Mouse (Mus musculus) thymus, postnatal 36 days (tissue): ENCODE data around the gene Mrpl51.

Source experiments
- DNase-seq, 2 experiments: peaks; one replicate each; pipeline ENCODE4 v3.0.0; 2022; ENCODE audit warnings: mixed read lengths in 2 of 2

The Mrpl51 gene

DNA sequence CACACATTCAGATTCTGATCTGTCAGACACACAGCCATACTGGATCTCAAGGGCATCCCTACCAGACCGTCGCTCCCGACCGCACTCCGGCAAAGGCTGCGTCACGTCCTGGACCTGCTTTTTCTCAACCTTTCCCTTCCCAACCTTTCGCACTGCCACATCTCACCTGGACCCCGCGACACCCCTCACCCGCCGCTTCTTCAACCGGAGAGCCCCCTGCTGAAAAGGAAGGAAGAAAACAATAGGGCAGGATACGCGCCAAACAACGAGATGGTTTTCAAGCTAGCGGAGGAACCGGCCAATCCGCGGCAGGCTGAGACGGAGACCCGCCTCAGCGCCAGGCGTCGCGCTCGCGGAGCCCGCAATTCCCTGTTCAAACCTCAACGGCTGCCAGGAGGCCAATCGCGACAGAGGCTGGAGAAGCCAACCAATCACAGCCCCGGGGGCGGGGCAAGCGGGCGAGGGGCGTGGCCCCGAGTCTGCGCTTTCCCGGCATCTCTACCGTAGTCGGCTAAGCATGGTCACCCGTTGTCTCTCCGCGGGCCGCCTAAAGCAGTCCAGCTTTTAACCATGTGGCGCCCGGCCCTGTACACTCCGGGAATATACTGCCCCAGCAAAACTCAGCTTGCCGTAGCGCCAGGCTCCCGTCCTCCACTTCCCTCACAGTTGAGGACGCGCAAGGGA lies at the start of gene Mrpl51, which contains the start of gene Ncapd2:
Mrpl51 (plus strand) TSS at position 470 of the 684 bp plus-strand sequence.
Ncapd2 (minus strand) TSS at position 370 of the 684 bp plus-strand sequence.
- peak; percentile 97 to 98 for DNase-seq

DNA sequence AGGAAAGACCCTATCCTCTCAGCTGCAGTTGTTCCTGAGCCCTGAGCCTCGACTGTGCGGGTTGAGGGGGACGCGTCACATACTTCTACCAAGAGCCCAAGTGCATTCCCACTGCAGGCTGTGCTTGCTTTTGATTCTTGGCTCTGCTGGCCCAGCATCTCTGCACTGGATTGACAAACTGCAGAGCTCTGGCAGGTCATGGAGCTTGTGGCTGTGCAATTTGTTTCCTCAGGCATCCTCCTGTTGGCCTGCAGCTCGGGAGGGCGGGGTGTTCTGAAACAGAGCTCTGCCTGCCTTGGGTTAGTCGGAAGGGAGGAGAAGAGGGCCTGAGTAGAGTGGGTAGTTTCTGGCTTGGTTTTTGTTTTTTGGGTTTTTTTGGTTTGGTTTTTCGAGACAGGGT lies 49.2 kb upstream of the Mrpl51 start:
- DNase-seq = no peak

- DNase-seq = no peak
Measured at GRCm38 (mm10) chr6:125143128-125143527, 48.5 kb upstream of the Mrpl51 start.

DNA sequence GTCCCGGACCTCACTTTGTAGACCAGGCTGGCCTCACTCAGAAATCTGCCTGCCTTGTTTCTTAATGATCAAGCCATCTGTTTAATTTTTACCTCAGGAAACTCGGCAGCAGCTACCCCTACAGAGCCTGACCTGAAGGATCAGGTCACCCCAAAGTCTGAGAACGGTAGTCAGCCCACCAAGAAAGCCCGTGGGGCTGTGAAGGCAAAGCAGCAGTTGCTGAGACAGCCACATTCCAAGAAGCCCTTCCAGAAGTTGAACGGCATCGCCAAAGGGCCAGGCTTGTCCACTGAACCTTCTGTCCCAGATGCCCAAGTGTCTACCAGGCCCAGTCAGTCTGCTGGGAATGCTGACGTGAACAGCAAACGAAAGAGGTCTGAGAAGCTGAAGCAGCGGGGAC lies 47.7 kb upstream of the Mrpl51 start:
- no peak for DNase-seq

- peak; percentile 81 to 87 for DNase-seq
Measured at GRCm38 (mm10) chr6:125145001-125145400, 46.6 kb upstream of the Mrpl51 start, which contains the start of gene Iffo1. TSS of gene Iffo1 (plus strand) at chr6:125145241.

- DNase-seq = no peak
Measured at GRCm38 (mm10) chr6:125145479-125145951, 46.1 kb upstream of the Mrpl51 start.

DNA sequence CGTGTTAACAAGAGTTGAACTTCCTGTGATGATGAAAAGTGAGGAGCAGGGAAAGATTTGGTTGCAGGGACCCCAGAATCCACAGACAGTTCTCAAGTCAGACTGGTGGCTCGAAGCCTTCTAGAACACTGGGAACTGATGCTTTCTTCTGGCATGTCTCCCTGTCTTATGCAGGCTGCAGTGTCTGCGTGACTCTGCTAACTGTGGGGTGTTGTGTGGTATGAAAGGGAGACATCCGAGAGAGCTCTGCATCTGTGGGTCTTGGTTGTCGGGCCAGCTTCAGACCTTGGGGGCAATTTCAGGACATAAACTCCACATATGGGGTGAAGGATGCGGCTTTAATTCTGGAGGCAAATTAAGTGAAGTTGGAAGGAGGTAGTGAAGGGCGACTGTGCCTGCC lies 45.5 kb upstream of the Mrpl51 start:
- DNase-seq = no peak

DNA sequence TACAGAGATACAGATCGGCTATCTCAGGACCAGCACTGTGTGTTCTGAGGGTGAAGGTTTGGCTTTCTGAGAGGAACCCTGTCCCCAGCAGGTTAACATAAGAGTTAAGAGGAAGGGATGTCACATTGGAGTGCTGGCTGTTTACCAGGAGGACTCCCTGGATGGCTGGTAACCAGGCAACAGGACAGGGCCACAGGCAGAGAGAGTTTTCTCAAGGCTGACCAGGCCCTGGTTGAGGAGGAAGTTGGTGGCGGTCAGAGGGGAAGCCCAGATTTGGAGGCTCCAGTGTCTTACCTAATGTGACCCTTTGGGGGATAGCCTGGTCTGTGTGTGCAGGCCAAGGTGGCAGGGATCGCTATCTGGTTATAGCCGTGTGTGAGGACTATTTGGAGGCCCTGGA lies 44.8 kb upstream of the Mrpl51 start:
- no peak for DNase-seq

GRCm38 (mm10) chr6:125147329-125147728 lies 44.3 kb upstream of the Mrpl51 start:
- DNase-seq = no peak

GRCm38 (mm10) chr6:125148251-125148925 lies 43.2 kb upstream of the Mrpl51 start:
- DNase-seq = no peak

DNA sequence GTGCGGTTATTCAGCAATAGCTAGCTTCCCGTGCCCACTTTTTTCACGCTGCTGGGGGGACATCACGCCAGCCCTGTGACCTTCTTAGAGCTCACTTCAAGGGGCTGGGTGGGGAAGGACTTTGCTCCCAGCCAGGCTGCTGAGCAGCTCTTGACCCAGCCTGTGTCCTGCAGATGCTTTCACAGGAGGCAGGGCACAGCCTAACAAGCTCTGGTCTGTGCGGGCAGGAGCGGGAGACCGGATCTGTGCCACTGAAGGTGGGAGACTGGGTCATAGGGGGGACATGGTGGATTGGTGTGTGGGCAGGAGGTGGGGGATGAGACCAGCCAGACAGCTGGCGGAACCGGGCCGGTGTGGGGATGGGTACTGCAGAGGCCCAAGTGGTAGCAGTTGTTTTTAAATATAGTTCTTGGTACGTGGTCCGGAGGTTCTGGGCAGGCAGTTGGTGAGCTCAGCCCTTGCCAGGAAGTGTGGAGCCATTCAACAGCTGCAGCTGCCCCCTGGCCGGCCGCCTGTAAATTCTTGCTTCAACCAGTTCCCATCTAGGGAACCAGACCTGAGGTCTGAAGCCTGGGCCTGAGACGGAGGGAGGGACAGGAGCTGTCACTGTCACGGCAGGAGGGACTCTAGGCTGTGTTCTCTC lies 42.6 kb upstream of the Mrpl51 start:
- DNase-seq = no peak

DNA sequence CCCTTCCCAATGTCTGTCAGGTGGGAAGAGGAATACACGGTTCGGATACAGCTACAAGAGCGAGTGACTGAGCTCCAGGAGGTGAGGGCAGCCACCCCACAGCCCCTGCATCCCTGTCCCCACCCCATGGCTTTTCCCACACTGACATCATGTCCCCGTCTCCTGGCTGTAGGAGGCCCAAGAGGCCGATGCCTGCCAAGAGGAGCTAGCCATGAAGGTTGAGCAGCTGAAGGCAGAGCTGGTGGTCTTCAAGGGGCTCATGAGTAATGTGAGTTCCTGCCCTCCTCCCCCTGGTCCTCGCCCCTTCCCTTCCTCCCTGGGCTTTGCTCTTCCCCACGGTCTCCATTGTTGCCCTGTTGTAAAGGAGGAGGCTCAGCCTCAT lies 42.0 kb upstream of the Mrpl51 start:
- DNase-seq = no peak

GRCm38 (mm10) chr6:125152212-125153017 lies 39.2 kb upstream of the Mrpl51 start:
- DNase-seq = no peak

- no peak for DNase-seq
Measured at GRCm38 (mm10) chr6:125153018-125153389, 38.6 kb upstream of the Mrpl51 start.

DNA sequence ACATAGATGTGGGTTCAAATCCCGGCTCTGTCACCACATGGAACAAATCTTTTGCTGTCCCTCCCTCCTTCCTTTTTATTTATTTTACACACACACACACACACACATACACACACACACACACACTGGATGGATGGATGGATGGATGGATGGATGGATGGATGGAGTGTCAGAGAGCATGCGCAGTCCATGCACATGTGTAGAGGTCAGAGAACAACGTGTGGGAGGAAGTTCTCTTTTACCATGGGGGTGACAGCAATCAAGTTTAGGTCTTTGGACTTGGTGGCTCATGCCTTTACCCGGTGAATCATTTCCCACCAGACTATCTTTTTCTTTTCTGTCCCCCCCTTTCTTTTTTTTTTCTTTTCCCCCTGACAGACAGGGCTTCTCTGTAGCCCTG lies 37.9 kb upstream of the Mrpl51 start:
- no peak for DNase-seq

- DNase-seq = no peak
Measured at GRCm38 (mm10) chr6:125154550-125154949, 37.1 kb upstream of the Mrpl51 start.

- no peak for DNase-seq
Measured at GRCm38 (mm10) chr6:125155262-125155661, 36.3 kb upstream of the Mrpl51 start.

- DNase-seq = no peak
Measured at GRCm38 (mm10) chr6:125156491-125156890, 35.1 kb upstream of the Mrpl51 start.

- DNase-seq = no peak
Measured at GRCm38 (mm10) chr6:125156903-125157614, 34.5 kb upstream of the Mrpl51 start.

- no peak for DNase-seq
Measured at GRCm38 (mm10) chr6:125158944-125159492, 32.6 kb upstream of the Mrpl51 start.

GRCm38 (mm10) chr6:125159773-125160557 lies 31.6 kb upstream of the Mrpl51 start:
- no peak for DNase-seq
